Mouse (Mus musculus) cerebellum, adult 9-11 months (tissue): ENCODE data around the gene Gm39653.
"Not testable (repeated sequence)": the region's sequence is repeated elsewhere in the genome, so short reads cannot be mapped to it uniquely, and the experiment has no call there.

Experiments
- DNase-seq: peaks from one replicate; pipeline ENCODE4 v3.0.0; 2022

Gene Gm39653

DNA sequence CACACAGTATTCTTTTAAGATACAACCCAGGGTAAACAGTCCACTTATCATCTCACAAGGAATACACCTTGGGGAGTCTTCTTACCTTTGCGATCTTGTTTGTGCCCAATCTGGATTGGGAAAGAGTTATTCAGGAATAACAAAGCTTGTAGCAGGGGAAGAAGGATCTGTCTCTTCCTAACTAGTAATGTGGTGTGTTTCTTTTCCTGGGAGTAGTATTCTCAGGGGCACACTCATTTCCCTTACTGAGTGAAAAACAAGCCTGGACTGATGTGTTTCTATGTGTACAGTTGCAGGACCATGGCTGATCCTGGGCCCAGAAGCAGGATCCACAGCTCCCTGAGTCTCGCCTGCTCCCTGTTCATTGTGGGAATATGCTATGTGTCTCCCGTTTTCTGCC is at the start of gene Gm39653:
TSS of gene Gm39653 (plus strand) at position 301 of the 400 bp plus-strand sequence.
- DNase-seq: no peak

DNA sequence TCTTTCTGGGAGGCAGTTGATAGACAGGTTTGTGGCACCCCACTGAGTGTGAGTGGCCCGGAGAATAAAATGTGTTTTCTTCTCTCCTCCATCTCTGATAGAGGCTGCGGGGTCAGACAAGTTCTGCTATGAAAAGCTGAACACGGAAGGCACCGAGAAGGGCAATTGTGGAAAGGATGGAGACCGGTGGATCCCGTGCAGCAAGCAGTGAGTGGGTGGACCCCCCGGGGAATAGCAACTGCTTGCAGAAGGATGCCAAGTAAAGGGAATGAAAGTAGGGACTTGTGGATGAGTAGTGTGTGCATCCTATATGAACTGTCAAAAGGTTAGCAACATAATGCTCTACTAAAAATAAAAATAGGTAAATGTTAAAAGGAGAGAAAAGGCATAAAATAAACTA is 49.3 kb upstream of the Gm39653 start:
- peak; percentile 70 for DNase-seq

DNA sequence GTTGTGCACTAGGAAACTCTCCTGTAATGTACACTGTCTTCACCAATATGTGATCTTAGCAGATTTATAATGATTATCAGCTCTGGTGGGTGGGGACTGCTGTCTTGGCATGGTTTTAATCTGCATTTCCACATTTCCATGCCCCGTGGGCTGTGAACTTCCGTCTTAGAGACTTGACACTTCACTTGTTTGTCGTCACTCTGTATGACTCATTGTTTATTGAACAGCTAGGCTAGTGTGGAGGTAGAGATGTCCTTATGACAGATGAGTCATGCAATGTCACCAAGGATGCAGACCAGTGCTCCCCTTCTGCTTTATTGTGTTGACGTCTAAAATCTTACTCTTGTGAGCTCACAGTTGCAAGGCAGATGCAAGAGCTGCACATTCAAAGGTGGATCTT is 48.7 kb upstream of the Gm39653 start:
- DNase-seq: no peak

DNA sequence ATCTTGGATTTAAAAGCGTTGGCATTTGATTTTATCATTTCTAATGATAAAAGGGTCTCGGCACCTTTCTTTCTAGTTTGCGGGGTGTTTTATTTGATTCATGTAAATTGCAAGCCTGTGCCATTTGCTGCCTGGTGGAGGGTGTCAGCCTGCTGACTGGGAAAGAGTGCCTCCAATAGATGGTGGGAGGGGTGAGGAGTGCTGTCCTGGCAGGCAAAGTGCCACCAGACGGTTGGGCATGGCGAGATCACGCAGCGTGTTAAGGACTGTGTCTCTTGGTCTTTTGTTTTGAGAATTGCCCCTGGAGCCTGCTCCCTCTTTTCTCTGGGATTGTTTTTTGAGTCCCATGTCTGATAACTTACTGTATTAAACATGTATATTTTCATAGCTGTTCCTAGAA is 43.5 kb upstream of the Gm39653 start:
- DNase-seq: peak; percentile 73

DNA sequence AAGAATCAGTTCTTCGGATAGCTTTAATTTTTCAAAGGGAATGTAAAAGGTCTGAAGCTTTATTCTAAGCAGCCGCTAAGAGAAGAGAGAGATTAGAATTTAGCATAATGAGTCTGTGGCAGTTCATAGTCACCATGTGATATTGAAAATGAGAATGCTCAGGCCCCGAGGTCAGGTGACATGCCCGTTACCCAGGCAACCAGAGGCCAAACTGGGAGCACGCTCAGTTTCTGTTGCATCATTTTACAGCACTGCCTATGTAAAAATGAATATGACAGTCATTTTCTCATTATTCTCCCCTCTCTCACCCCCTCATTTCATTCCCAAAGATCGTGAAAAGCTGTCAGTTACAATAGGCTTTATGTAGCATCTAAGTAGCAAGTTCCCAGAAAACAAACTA is 42.3 kb upstream of the Gm39653 start:
- DNase-seq: no peak

DNA sequence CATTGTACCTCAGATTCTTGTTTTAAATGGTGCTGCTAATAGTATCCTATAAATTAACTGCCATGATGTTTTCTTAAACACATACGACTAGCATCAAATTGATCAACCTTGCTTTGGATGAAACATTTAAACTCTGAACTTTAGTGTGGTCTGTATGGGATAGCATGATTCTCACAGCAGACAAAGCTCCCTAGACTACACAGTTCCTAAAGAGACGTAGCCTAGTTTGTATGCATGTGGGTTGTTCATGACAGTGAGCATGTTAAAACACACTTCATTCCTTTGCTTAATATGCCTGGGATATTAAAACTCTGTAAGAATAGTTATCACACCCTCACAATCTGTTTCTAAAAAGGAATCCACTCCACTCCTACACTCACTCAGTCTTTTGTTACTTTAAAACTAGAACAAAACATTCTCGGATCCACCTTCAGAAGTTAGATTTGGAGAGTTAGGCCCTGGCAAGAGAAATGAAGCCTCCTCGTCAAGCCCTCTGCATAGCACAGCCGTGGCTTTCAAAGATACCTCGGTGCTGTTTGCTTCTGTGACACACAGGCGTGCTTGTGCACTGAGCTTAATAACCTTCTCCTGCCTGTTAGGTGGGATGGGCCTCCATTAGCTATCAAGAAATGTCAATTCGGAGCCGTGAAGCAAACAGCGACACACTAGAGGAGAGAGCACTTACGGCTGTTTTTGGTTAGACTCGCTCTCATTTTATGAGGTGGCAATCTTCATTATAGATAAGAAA is 41.7 kb upstream of the Gm39653 start:
- DNase-seq: no peak

DNA sequence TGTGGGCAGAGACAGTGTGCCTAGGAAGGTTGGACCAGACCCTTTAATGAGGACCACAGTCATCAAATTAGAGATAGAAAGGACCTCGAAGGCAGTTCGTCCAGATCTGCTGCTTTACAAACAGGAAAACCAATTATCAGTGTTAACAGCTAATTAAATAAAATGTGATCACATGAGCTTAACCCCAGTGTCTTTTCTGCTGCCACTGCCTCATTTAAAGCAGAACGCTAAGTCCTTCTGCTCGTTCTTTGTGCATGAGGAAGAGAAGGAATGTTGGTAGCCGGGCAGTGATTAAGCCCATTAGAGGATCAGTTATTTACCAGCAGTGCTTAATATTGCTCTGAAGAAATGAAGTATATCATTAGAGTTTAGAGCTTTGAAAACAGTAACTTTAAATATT is 39.0 kb upstream of the Gm39653 start:
- no peak for DNase-seq

DNA sequence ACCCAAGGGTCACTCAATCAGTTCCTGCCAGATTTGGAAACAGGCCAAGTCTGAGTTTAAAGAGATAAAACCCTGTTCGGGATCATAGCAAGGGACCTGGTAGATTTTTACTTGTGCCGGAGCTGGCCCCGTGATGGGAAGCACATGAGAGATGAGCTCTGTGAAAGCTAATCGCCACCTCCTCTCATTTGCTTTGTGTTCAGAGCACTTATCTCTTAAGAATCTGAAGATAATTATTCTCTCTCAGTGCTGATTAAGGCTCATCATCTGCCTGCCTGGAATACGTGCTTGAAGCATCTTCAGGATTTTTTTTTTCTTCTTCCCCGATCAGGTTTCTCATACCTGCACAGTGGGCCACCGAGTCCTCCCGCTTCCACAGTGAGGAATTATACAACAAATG is 36.6 kb upstream of the Gm39653 start:
- DNase-seq: no peak

DNA sequence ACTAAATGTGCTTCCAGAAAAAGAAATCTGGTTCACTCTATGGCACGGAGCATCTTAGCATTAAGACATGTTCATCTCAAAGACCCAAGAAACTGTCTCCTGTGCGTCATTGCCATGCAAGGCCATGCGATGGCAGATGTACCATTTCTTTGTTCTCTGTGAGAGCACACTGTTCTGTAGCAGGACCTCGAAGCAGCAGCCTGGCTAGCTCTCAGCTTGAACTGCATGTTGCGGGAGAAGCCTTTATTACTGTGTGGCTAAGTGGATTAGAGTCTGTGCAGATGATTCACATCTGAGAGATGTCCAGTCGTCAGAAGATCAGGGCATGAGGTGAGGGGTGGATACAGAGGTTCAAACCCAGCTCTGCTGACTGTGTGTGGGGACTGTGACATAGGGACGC is 28.9 kb upstream of the Gm39653 start:
- DNase-seq: no peak

DNA sequence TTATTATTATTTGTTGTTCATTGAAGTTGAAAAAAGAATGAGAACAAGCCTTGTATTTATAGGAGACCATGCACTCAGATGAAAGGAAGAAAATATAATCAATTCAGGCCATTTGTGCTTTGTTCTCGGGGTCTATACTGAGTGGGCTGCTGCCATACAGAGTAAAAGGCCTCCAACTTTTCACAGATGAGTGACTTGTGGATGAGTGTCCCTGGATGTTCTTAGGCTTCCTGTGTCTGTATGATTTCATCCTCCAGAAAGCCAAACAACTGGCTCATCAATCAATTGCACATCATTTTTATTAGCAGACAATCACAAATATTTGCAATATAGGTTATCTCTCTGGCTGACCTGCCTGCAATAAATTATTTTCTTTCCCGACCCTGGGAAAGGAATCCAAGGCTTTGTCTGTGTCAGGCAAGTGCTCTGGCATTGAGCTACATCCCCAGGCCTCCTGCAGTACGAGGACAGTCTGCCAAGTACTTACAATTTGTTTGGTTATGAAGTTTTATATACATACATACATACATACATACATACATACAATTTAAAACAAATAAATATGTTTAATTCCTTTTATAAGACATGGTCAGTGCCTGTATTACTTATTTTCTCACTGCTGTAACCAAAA is 11.8 kb upstream of the Gm39653 start:
- DNase-seq: no peak

DNA sequence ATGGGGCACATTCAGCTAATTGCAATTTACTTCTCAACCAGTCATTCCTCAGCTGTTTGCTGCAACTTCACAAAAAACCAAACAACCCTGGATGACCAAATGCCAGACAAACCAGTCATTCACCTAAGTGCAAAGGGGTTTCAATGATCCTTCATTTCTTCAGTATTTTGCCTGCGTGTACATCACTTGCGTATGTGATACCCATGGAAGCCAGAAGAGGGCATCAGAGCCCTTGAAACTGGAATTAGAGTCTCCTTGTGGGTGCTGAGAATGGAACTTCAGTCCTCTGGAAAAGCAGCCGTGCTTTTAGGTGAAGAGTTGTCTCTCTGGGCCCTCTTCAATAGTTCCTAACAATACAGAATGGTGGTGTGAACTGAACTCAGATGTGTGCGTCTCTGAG is 6.2 kb upstream of the Gm39653 start:
- no peak for DNase-seq

DNA sequence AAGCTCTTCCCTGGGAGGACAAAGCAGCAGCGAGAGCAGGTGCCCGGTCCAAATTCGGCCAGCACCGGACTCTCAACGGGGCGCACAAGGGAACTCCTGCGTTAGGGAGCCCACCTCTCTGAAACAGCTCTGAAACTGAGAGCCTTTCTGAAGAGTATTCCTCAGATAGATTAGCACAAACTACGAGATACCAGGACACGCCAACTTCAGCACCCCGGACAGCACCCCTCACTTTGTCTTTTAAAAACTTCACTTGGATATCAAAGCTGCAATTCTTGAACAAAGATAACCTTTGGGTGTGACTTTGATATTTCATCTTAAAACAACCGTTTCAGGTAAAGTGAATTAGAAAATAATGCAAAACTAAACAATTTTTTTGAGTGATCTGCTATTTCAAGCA is 1.2 kb upstream of the Gm39653 start:
- DNase-seq: no peak

DNA sequence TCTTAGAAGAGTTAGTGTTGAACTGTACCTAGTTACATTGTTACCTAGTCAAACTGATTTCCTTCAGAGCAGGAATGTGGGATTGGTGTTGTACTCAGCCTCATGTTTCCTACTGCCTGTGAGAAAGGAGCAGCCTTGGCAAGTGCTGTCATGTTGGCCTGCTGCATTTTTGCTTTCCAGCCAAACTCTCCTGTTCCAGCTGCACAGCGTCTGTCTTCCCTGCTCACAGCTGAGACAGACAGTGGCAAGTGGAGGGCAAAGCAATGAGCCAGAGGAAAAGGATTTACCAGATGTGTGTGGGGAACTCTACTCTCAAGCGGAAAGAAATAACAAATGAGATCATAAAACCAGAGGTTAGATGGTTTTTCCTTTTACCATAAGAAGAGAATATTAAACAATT is 12.4 kb downstream of the Gm39653 start:
- DNase-seq: no peak

DNA sequence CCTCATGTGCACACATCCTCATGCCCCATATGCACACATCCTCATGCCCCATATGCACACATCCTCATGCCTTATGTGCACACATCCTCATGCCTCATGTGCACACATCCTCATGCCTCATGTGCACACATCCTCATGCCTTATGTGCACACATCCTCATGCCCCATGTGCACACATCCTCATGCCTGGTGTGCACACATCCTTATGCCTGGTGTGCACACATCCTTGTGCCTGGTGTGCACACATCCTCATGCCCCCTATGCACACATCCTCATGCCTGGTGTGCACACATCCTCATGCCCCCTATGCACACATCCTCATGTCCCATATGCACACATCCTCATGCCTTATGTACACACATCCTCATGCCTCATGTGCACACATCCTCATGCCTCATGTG is 14.6 kb downstream of the Gm39653 start:
- not testable (repeated sequence) for DNase-seq

DNA sequence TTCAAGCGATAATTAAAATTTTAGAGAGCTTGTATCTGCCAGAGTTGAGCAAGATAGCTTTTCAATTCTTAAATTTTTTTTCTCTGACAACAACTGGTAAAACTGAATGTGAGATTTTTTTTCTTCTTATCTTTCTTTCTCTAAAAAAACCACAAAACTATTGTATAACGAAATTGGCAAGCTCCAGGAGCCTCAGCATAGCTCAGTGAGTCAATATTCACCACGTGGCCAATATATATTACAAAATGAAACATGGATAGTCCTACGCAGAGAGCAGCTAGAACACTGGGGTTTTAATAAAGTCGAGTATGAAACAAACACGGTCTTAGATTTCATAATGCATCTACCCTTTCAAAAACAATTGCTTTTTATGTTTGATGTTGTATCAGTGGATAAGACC is 24.2 kb downstream of the Gm39653 start:
- no peak for DNase-seq

DNA sequence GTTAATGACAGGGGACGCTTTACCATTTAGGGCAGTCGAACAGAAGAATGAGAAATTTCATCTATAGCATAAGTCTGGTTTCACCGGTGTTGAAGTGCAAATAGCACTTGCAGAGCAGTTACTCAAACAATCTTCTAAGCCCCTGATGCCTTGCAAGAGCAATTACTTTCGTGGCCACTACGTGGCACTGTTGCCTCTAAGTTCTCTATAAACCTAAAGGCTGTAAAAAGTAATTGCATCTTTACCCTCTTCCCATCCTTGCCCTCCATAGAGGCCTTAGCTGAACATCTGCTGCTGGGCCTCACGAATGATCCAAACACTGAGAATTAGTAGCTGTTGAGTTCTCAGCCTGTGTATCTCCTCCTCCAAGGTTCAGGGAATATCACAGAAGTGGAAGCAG is 42.2 kb downstream of the Gm39653 start:
- DNase-seq: peak; percentile 29

DNA sequence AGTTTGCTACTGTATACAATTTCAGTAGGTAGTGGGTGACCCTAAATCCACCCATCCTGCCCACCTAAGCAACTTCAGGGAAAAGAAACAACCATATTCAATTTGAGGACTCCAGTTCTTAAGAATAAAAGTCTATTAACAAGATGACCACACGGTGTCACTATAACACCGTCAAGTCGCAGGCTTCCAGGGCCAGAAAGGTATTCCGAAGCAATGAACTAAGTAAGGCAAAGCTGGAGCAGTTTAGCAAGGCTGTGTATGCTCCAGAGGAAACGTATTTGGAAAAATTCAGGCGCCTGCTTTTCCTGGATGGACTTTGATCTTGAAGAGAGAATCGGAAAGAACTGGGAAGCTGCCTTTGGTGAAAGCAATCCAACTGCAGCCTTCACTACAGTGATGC is 43.8 kb downstream of the Gm39653 start:
- peak; percentile 11 for DNase-seq

DNA sequence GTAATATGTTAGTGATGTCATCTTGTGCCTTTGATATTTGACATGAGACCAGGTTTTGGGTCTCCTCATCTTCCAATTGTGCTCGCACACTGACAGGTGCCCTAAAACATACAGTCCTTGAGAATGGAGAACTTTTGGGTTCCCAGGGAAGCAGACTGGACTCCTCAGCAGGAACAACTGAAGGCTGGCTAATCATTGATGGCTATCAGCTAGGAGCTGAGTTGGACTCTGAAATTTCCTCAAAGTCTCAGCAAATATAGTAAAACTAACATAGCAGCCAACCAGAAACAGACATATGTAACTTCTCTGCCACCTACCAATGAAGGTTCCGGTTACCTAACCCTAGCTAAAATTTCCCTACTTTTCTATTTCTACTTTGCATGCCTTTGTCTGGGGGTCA is 50.3 kb downstream of the Gm39653 start:
- DNase-seq: no peak

DNA sequence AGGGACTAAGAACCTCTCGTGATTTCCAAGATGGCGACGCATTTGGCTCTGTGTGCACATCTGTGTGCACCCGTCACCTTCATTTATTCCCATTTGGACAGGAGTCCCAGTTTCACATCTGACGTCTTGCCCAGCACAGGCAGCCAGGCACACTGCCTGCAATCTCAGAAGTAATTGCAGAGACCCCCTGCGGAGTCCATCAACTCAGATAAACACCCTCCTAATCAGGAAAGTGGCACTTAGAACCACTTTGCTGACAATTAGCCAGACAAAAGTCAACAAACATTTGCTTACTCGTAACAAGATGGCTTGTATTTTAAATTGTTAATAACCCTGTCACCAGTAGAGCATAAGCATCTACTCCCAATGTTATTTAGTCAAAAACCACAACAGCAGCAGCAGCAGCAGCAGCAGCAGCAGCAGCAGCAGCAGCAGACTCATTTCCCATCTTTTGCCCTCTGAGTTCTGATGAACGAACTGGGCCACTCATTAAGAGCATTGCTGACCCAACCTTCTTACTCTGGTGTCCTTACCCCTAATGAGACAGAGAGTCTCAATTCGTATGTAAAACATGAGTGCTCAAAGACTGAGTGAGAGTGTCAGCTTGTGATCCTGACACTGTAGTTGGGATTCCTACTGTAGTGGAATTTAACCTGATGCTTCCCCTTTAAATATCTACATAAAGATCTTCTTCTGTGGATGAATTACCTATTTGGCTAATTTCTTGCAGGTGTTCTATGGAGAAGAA is 51.6 kb downstream of the Gm39653 start:
- DNase-seq: no peak

DNA sequence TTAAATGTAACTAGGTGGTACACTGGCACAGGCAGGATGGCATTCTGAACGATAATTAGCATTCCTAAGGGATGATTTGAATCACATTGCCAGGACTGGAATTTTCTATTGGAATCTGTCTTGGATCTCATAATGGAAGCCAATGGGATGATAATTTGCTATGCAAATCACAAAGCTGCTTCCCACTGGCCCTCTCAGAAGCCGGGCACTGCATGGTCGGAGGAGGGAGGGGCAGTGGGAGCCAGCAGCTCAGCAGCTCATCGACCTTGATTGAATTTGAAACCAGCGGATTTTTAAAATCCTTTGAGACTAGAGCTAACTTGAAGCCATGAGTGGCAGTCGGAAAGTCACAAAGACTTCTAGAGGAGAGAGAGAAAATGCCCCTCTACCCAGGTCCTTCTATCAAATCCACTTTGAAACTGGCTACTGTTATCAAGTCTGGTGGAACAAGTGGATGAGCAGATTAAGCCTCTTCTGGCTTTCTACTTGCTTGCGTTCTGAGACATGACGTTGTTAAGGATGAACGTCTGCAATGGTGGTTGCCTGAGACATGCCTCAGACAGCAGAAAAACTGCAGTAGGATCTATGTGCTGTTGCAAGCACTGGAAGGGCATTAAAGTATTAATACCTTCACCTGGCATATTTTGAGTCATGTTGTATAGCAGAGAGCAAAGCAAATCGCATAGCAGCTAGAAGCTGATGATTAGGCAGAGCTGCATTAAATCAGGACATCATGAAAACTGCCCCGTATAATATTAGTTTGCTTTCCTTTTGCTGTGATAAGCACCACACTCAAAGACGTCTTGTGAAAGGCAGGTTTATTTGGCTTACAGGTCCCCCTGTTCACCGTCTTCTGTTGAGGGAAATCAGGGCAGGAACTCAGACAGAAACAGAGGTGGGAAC is 52.4 kb downstream of the Gm39653 start:
- DNase-seq: no peak

DNA sequence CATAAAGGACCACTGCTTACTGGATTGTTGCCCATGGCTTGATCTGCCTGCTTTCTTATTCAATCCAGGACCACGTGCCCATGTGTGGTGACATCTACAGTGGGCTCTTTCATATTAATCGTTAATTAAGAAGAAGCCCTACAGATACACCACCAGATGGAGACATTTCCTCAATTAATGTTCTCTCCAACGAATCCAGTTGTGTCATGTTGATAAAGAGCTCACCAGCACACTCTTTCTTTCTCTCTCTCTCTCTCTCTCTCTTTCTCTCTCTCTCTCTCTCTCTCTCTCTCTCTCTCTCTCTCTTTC is 53.0 kb downstream of the Gm39653 start:
- DNase-seq: no peak
